Mouse (Mus musculus) heart, postnatal 0 days (tissue): Measurements from ENCODE around the gene Fign. TPM values are rescaled to one million over a fixed set of nuclear protein-coding genes. Genes with fewer than 3 reads are reported as not detected.

Source experiments
- ATAC-seq: fragments of 200-750 bp; cut with Nextera tagmentation; 2 replicates; pipeline ENCODE4 v1.8.0; 2017; ENCODE audit warnings: low read depth, moderate number of reproducible peaks, moderate library complexity; ENCODE audit not compliant: insufficient read depth
- DNase-seq: peaks from one replicate; pipeline ENCODE4 v3.0.0-alpha.2; 2016; ENCODE audit warnings: low spot score
- H3K27ac ChIP-seq: fragments of 300-500 bp; sonication (generic); 2 replicates; pipeline ENCODE4 v1.5.1; 2014; ENCODE audit warnings: low read depth, mild to moderate bottlenecking
- H3K27me3 ChIP-seq: fragments of 300-500 bp; sonication (generic); 2 replicates; pipeline ENCODE4 v1.6.1; 2014; ENCODE audit warnings: low read length, mixed read lengths; ENCODE audit not compliant: control insufficient read depth, insufficient read depth
- H3K36me3 ChIP-seq: fragments of 300-500 bp; sonication (generic); replicated peaks from 2 replicates; pipeline ENCODE4 v1.6.1; 2014; ENCODE audit warnings: low read length, mixed read lengths; ENCODE audit not compliant: control insufficient read depth, insufficient read depth
- H3K4me1 ChIP-seq: fragments of 300-500 bp; sonication (generic); 2 replicates; pipeline ENCODE4 v1.6.1; 2014; ENCODE audit warnings: antibody characterized with exemption; ENCODE audit not compliant: control insufficient read depth, insufficient read depth
- H3K4me2 ChIP-seq: fragments of 300-500 bp; sonication (generic); 2 replicates; pipeline ENCODE4 v1.6.1; 2014; ENCODE audit warnings: low read depth, mild to moderate bottlenecking, low read length, moderate library complexity
- H3K4me3 ChIP-seq: fragments of 300-500 bp; sonication (generic); 2 replicates; pipeline ENCODE4 v1.5.1; 2014; ENCODE audit warnings: low read depth, low read length
- H3K9ac ChIP-seq: fragments of 300-500 bp; sonication (generic); replicated peaks from 2 replicates; pipeline ENCODE4 v1.6.1; 2014; ENCODE audit warnings: low read depth, low read length, mixed read lengths
- H3K9me3 ChIP-seq: fragments of 300-500 bp; sonication (generic); replicated peaks from 2 replicates; pipeline ENCODE4 v1.6.1; 2016; ENCODE audit warnings: low read length; ENCODE audit not compliant: control insufficient read depth
- CTCF ChIP-seq: IDR thresholded peaks from 2 replicates; pipeline ENCODE4 v1.5.1; 2016; ENCODE audit warnings: antibody characterized with exemption, control low read depth, low read depth
- EP300 ChIP-seq: IDR thresholded peaks from 2 replicates; pipeline ENCODE4 v1.6.1; 2016; ENCODE audit warnings: antibody characterized with exemption, low read depth
- WGBS: fragments of 180-500 bp; shearing (Covaris S2); extraction: QIAGEN DNeasy Blood & Tissue Kit; methylation state at CpG from one replicate; pipeline ENCODE4 v1.1.7; 2014; 5-methylcytosine and 5-hydroxymethylcytosine counted together
- polyA plus RNA-seq: library from polyadenylated mRNA; unstranded; fragments of >200 nt; fragmentation: Nextera tagmentation; extraction: Ambion mirVana; gene quantifications from 2 replicates; pipeline ENCODE4 v1.2.1, GENCODE M21; 2015
- total RNA-seq: library from RNA; depleted of rRNA; stranded (reverse); fragments of >200 nt; gene quantifications from 2 replicates; pipeline ENCODE4 v1.2.3, GENCODE M21; 2014; ENCODE audit warnings: low replicate concordance

Fign gene
- total and polyA plus RNA-seq, 2 experiments from 2014 or later: 5.2 to 6.4 TPM

GRCm38 (mm10) chr2:64108040-64108439 is 10.2 kb upstream of the Fign start:
- Histone ChIP-seq H3K4me2 (no peak overlapping the region), H3K9ac (no peak overlapping the region), H3K27me3 (no peaks in the 10 kb centered on the region), H3K36me3 (no peaks in the 10 kb centered on the region), H3K27ac (no peak overlapping the region), H3K4me1 (no peaks in the 10 kb centered on the region), H3K9me3 (no peaks in the 10 kb centered on the region), H3K4me3 (no peak overlapping the region)
- TF ChIP-seq EP300 (no peak), CTCF (no peak)
- ATAC-seq: no peak
- 84% methylated on average over 8 of the region's 8 CpGs for WGBS
- no peak for DNase-seq

- Histone ChIP-seq H3K27me3 (no peaks in the 10 kb centered on the region), H3K36me3 (no peaks in the 10 kb centered on the region), H3K9me3 (no peaks in the 10 kb centered on the region), H3K4me1 (no peaks in the 10 kb centered on the region), H3K27ac (peak overlapping the region; percentile 98), H3K4me3 (peak overlapping the region; percentile 95), H3K4me2 (peak overlapping the region; percentile 70), H3K9ac (peak overlapping the region; percentile 96)
- ATAC-seq (peak; percentile 75), DNase-seq (no peak)
- no peak for TF ChIP-seq EP300
- peak; percentile 34 for TF ChIP-seq CTCF
- 7% methylated on average over 21 of the region's 21 CpGs for WGBS
Observed at GRCm38 (mm10) chr2:64098618-64099320, 931 bp upstream of the Fign start.

GRCm38 (mm10) chr2:64096721-64097411 is 972 bp downstream of the Fign start:
- DNase-seq (no peak), ATAC-seq (no peak)
- peak overlapping the region; percentile 98 for H3K27ac ChIP-seq
- H3K4me1 ChIP-seq: 0 out of 2 replicates have a peak, but pooled peaks cover 5% of the 10 kb centered on the region
- no peaks in the 10 kb centered on the region for H3K36me3 ChIP-seq
- TF ChIP-seq EP300 (no peak), CTCF (no peak)
- peak overlapping the region; percentile 96 for H3K9ac ChIP-seq
- 1% methylated on average over 12 of the region's 12 CpGs for WGBS
- H3K9me3 ChIP-seq: no peaks in the 10 kb centered on the region
- peak overlapping the region; percentile 95 for H3K4me3 ChIP-seq
- H3K4me2 ChIP-seq: peak overlapping the region; percentile 70
- no peaks in the 10 kb centered on the region for H3K27me3 ChIP-seq

- Histone ChIP-seq H3K9ac (peak overlapping the region; percentile 96; the same call in 1 of the 2 replicates), H3K36me3 (no peaks in the 10 kb centered on the region), H3K4me2 (peak overlapping the region; percentile 70), H3K27me3 (no peaks in the 10 kb centered on the region), H3K4me1 (0 out of 2 replicates have a peak, but pooled peaks cover 5% of the 10 kb centered on the region), H3K27ac (no peak overlapping the region), H3K4me3 (peak overlapping the region; percentile 95), H3K9me3 (no peaks in the 10 kb centered on the region)
- TF ChIP-seq CTCF (no peak), EP300 (no peak)
- ATAC-seq: no peak
- peak; percentile 5 for DNase-seq
- 44% methylated on average over 5 of the region's 5 CpGs for WGBS
Observed at GRCm38 (mm10) chr2:64096176-64096575, 1.7 kb downstream of the Fign start.

- no peak for ATAC-seq
- peak; percentile 43 for DNase-seq
- H3K9me3 ChIP-seq: no peaks in the 10 kb centered on the region
- peak overlapping the region; percentile 70 for H3K4me2 ChIP-seq
- 40% methylated on average over 5 of the region's 5 CpGs for WGBS
- TF ChIP-seq CTCF: no peak
- peak overlapping the region; percentile 95 for H3K4me3 ChIP-seq
- no peaks in the 10 kb centered on the region for H3K27me3 ChIP-seq
- peak overlapping the region; percentile 41 for H3K27ac ChIP-seq
- H3K9ac ChIP-seq: peak overlapping the region; percentile 96
- H3K36me3 ChIP-seq: no peaks in the 10 kb centered on the region
- H3K4me1 ChIP-seq: 0 out of 2 replicates have a peak, but pooled peaks cover 5% of the 10 kb centered on the region
Observed at GRCm38 (mm10) chr2:64095561-64095960, 2.3 kb downstream of the Fign start.
